Mouse (Mus musculus): ENCODE measurements around the gene Rap1gap.
A peak's percentile ranks its signal among the peaks of the same experiment; 100 is the strongest.

Gene Rap1gap

GRCm38 (mm10) chr4:137722692-137723427, 58.3 kb downstream of the Rap1gap start:
- DNase-seq (ENCODE audit: low read depth, low spot score), result peak; percentile 62

- no peak for DNase-seq (ENCODE audit: low read depth, low spot score)
These were observed 59.0 kb downstream of the Rap1gap start for GRCm38 (mm10) chr4:137723527-137723926.

DNA sequence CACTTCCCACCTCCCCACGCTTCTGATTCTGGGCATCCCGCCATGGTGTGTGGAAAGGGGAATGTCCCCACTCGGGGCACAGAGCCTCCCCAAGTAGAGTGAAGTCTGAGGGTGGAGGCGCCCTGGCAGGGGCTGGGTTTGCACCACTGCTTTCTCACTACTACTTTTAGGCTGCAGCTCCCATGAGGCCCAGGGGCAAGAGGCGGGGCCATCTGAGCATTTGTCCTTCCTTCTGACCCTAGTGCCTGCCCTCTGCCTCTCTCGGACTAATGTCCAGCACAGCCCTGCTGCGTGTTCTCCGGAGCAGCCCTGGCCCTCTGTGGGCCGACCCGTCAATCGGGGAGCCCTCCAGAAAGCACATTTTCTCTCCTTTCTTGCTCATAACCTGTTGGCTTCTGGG, 59.7 kb downstream of the Rap1gap start:
- DNase-seq (ENCODE audit: low read depth, low spot score), result peak; percentile 32

GRCm38 (mm10) chr4:137724766-137725165, 60.2 kb downstream of the Rap1gap start:
- peak; percentile 66 for DNase-seq (ENCODE audit: low read depth, low spot score)

- DNase-seq (ENCODE audit: low read depth, low spot score), result no peak
These were observed 61.1 kb downstream of the Rap1gap start for GRCm38 (mm10) chr4:137725541-137726145.

DNA sequence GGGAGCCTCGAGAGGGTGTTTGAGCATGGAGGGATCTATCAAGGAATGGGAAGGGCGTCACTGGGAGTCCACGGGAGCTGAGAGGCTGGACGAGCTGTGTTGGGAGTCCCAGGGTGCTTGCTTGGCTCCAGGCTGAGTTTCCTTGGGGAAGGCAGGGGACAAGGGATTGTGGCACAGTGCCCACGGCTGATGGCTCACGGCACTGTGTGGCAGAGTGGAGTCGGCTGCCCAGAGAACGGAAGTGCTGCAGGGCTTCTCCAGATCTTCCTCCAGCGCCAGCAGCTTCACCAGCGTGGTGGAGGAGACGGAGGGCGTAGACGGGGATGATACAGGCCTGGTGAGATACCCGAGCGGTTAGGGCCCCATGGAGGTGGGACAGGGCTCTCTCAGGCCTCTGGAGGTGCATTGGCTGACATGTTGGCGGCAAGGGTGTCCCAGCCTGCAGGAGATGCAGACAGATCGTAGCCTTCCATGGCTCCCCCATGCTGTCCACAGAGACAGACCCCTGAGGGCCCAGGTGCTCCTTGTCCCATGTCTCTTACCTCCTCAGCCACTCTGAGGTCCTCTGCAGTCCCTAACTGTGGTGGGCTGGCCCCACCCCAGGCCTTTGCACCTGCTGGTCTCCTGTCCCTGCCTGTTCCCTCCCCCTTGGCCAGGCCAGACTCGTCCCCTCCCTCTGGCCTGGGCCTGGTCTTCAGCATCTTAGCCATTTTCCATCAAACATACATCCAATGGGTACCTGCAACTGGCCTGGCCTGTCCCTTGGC, 62.4 kb downstream of the Rap1gap start:
- no peak for DNase-seq (ENCODE audit: low read depth, low spot score)

DNA sequence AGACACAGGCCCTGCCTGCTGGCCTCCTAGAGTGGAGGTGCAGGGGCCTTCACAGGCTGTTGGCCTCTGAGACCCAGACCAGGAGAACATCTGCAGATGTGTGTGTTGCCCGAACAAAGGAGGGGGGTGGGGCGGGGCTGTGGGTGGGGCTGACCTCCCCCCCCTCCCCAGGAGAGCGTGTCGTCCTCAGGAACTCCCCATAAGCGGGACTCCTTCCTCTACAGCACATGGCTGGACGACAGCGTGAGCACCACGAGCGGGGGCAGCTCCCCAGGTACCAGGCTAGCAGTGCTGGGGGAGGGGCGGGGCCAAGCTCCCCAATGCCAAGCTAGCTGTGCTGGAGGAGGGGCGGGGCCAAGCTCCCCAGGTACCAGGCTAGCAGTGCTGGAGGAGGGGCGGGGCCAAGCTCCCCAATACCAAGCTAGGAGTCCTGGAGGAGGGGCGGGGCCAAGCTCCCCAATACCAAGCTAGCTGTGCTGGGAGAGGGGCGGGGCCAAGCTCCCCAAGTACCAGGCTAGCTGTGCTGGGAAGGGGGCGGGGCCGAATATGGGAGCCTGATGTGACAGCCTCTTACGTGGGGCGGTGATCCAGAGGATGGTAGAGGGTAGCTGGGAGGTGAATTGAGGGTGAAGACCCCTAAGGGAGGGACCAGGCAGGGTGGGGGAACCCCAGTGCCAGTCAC, 63.1 kb downstream of the Rap1gap start:
- DNase-seq (ENCODE audit: low read depth, low spot score), result peak; percentile 30

GRCm38 (mm10) chr4:137728399-137729154, 64.1 kb downstream of the Rap1gap start:
- DNase-seq (ENCODE audit: low read depth, low spot score), result peak; percentile 20

DNA sequence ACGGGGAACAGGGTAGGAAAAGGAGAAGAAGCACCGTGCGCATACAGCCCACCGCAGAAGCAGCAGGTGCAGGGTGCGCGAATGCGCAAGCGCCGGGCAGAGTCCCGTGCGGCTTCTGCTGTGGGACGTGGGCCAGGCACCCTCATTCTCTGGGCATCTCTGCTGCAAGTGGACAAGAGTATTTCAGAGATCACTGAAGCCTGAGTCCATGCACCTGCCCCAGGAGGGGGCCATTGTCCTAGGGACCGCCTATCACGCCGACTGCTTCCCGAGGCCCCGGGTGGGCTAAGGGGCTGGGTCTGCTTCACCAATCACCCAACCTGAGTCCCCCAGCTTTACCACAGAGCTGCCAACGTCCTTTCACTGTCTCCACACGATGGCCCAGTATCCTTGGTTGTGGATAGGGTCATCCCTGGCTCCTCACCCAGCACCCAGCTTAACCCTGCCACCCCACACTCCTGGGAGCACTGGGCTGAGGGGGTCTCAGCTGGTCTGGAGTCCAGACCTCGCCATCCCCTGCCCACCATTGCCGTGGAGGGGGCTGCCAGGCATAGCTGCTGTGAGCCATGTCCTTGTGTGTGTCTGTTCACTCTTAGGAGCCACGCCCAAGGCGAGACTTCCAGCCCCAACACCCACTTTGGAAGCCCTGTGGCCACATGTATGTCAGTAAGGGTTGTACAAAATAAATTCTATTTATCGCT, 64.8 kb downstream of the Rap1gap start:
- DNase-seq (ENCODE audit: low read depth, low spot score), result no peak

DNA sequence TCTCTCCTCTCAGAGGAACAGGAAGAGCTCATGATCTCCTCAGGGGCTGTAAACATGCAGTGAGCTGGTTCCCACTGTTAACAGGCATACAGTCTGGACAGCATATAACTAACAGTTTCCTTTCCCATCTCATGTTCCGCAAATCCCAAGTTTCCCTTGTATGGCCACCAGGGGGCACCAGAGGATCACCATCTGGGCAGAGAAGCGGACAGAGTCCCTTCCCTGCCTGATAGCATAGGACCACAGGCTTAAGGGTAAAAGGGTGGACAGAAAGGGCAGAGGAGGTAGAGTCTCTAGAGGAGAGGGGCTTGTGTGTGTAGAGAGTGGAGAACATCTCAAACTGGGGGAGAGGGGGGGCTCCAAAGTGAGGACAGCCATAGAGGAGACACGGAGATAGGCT, 65.6 kb downstream of the Rap1gap start:
- peak; percentile 56 for DNase-seq (ENCODE audit: low read depth, low spot score)

- no peak for DNase-seq (ENCODE audit: low read depth, low spot score)
These were observed 66.2 kb downstream of the Rap1gap start for GRCm38 (mm10) chr4:137730757-137731156.

GRCm38 (mm10) chr4:137731891-137732290, 67.4 kb downstream of the Rap1gap start:
- no peak for DNase-seq (ENCODE audit: low read depth, low spot score)

GRCm38 (mm10) chr4:137732361-137732760, 67.8 kb downstream of the Rap1gap start:
- no peak for DNase-seq (ENCODE audit: low read depth, low spot score)

DNA sequence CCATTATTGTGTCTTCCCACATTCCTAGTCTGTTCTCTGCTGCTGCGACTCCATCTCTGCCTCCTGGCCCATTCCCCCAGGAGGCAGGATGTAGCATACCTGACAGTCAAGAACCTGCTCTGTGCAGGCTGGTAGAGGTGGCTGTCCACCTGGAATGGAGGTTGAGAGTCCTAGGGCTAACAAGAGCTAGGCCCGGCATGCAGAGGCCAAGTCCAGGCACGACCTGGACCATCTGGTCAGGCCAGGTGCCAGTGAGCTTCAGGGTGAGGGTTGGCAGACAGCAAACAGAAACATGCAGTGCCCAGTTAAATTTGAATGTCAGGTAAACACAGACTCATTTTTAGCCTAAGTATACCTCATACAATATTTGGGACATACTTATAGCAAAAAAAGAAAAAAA, 68.4 kb downstream of the Rap1gap start:
- no peak for DNase-seq (ENCODE audit: low read depth, low spot score)

GRCm38 (mm10) chr4:137733459-137733858, 68.9 kb downstream of the Rap1gap start:
- DNase-seq (ENCODE audit: low read depth, low spot score), result no peak

- no peak for DNase-seq (ENCODE audit: low read depth, low spot score)
These were observed 71.7 kb downstream of the Rap1gap start for GRCm38 (mm10) chr4:137736220-137736701.

GRCm38 (mm10) chr4:137737760-137738159, 73.2 kb downstream of the Rap1gap start:
- DNase-seq (ENCODE audit: low read depth, low spot score), result no peak

DNA sequence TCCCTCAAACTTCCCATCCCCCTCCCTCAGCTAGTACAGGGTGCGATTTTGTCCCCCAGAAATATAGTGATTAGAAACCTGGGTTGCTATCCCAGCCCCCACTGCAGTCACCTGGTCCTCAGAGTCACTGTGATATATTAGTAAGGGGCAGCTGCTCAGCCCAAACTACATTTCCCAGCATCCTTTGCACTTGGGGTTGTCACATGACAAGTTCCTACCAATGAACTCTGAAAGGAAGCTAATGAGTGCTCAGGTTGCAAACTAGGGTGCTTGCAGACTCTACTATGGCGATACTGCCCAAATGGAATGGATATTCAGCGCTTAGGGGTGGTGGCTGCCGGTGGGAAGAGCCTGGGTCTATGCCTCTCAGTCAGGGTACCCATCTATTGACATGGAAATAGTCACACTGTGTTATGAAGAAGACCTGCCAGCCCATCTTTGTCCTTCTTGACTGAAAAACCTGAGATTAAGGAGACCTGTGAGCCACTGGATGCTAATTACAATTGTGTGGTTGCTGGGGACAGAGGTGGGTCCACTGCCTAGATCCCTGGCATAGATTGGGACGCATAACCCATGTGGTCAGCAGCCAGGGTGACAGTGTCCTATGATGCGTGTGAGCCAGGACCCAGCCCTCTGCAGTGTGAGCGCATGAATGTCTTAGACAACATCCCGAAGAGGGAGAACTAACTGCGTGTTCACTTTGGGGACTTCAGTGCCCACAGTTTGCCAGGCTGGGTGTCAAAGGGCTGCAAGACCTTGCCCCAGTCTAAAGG, 74.8 kb downstream of the Rap1gap start:
- DNase-seq (ENCODE audit: low read depth, low spot score), result peak; percentile 36

DNA sequence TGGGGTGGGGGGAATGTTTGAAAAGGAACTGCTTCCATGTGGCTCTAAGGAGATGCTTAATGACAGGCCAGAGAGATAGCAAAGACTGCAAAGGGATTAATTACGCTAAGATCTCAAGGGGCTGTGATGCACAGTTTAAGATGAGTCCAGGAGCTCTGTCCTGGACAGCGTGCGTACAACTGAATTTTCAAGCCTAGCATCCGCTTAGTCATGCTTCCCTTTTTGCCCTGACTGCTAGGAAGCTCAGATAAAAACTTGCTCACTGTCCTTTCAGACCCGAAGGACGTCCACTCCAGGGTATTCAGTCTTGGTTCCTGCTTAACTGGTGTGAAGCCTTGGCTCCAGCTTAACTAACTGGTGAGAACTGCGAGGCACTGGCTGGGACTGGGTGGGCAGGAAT, 75.8 kb downstream of the Rap1gap start:
- no peak for DNase-seq (ENCODE audit: low read depth, low spot score)

DNA sequence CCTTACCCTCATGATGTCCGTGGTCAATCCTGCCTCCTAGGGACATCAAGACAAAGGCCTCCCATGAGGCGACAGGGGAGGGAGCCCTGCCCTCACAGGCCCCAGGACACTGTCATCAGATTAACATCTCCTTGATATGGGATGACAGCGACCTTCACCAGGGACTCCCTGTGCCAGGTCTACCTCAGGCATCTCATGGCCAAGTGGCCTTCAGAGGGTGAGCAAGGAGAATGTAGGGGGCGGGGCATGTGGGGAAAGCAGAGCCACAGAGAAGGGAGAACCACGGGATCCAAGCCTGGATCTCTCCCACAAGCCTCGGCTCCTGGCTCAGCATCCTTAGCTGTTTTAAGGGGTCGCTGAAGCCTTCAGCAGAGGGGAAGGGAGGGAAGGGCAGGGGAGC, 79.3 kb downstream of the Rap1gap start:
- DNase-seq (ENCODE audit: low read depth, low spot score), result no peak

Data from CD4-positive helper T cell, adult 2 months (primary cell).